Mouse (Mus musculus) testis, adult 2 months (tissue): Measurements from ENCODE around the gene Efs.

Source experiments
- CTCF ChIP-seq: fragments of 200-500 bp; IDR thresholded peaks from 2 replicates; pipeline ENCODE4 v1.5.1; 2012; ENCODE audit warnings: low read depth, mild to moderate bottlenecking, inconsistent platforms, low read length, moderate library complexity; ENCODE audit not compliant: control insufficient read depth, insufficient read depth, insufficient replicate concordance
- POLR2A ChIP-seq: fragments of 200-500 bp; IDR thresholded peaks from 2 replicates; pipeline ENCODE4 v1.6.1; 2012; ENCODE audit warnings: low read depth, mild to moderate bottlenecking, inconsistent platforms, low read length, moderate library complexity; ENCODE audit not compliant: control insufficient read depth

GRCm38 (mm10) chr14:54974068-54974791 lies 48.3 kb upstream of the Efs start:
- TF ChIP-seq POLR2A: no peak
- no peak for TF ChIP-seq CTCF
